Mouse (Mus musculus) frontal cortex, postnatal 14 days (tissue): ENCODE data around the gene Lin54.
A peak's percentile ranks its signal among the peaks of the same experiment; 100 is the strongest.

ENCODE experiments used
- DNase-seq, 2 experiments: peaks; one replicate each; pipeline ENCODE4 v3.0.0; 2022; ENCODE audit warnings: low spot score in 2 of 2

Lin54 gene

DNA sequence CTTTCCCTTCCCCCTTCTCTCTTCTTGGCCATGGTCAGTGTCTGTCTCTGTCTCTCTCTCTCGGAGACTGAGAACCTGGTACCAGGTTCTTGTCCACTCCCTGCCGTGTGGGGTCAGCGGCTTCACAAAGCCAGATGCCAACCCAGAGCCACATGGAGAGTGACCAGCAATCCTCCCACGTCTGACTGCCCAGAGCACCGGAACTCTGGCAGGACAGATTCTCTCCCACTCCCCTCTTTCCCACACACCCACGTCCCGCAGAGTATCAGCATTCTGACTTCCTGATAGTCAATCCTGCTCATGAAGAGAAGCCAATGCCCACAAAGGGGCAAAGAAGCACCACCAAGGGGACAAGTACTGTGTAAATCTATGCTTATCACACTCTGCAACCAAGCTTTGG is 76.8 kb downstream of the Lin54 start:
- no peak for DNase-seq

DNA sequence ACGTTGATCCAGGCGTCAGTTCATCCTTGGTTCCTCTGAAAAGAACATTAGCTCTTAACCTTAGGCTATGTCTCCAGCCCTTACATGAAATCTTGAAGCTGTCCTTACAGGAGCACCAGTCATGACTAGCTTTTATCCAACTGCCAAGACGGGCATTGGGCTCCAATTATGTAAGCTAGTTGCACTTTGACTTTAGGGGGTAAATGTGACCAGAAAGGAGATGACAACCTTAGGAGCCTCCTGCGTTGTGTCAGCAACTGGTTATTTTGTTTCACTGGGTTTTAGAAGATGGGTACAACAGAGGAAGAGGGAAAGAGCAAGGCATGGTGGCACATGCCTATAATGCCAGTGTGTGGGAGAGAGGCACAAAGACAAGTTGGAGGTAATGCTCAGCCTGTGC is 81.6 kb downstream of the Lin54 start:
- no peak for DNase-seq

DNA sequence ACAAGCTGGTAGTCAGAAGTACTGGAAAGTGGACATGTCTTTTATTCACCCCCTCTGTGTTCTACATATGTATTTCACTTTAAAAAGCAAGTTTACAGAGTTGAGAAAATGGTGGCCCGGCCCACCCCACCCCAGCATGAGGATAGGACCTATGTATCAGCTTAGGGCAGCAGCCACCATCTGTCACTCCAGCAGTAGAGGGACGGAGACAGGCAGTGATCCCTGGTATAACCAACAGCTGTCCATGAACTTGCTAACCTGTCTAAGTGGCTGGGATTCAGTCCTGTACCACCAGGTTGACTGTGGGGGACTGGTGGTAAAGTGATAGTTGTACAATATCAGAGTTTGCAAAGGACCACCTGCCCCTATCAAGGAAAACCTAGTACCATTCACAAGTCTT is 82.4 kb downstream of the Lin54 start:
- DNase-seq, result no peak

DNA sequence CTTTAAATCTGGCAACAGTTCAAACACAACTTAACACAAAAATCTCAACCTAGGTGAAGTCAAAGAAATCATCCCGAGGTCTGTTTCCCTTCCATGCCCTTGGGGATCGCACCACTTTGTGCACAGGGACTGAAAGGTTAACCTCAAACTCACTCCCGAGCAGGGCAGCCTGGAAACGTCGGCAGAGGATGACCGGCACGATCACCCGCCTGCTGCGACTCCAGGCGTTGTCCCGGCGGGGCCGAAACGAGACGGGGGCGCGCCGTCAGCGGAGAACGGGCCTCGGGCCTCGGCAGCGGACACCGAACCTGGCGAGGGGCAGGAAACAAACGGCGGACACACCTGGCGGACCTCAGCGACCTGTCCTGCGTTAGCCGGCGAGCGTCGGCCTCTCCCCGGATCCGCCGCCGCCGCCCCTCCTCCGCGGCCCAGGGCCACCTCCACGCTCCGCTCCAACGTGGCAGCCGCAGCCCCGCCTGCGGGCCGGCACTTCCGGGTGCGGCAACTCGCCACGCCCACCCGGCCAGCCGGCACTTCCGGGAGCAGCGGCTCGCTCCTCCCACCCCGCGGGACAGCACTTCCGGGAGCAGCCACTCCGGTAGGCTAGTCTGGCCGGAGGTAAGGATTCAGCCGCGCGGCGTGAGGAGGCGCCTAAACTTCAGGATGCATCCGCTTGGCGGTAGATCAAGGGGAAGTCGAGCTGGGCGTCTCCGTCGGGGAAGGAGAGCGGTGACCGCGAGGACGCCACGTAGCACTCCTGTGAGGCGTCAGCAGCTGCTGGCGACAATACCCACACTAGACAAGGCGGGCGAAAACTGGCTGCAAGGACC is 84.5 kb downstream of the Lin54 start, which contains the start of gene Sec31a:
TSS of gene Sec31a (minus strand) at position 474 of the 830 bp plus-strand sequence.
- DNase-seq, result peak; percentile 93 to 94

DNA sequence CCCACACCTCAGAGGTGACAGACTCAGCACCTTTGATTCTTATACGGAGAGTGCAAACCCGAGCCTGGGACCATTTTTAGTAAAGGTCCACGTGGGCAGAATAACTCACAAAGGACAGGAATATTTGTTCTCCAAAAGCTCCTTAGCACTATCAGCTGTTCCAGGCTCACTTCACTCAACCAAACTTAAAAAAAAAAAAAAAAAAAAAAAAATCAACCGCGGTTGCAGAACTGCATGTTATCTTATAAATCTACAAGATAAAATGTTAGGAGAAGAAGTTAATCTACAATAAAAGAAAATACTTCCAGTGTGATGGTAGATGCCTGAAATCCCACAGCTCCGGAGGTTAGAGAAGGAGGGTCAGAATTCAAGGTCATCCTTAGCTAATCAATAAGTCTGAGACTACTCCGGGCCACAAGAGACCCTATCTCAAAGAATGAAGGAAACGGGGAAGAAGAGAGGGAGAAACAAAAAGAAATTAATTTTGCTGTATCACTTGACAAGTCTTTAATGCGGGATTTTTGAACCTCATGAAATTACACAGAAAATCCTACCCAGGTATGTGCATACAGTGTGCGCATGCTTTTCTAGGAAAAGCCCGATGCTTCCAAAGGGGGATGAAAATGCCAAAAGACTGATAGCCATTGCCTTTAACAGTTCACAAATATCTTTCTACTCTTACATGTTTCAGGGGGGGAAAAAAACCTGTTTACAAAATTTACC is 85.8 kb downstream of the Lin54 start:
- DNase-seq, result no peak

DNA sequence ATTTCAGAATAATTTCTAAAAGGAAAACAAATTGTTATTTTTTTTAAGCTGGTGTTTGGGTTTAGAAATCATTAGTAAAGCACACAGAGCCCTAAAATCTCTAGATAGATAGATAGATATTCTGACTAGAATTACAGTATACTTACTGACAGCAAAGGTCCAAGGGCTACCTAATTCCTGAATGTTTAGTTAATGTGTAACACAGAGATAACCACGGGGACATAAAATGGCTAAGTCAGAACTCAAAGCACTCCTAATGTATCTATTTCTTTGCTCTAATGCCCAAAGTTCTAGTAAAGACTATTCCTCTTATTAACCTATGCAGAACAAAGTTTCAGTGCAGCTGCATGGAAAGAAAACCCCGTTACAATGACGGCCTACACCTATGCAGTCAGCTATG is 87.6 kb downstream of the Lin54 start:
- no peak for DNase-seq

DNA sequence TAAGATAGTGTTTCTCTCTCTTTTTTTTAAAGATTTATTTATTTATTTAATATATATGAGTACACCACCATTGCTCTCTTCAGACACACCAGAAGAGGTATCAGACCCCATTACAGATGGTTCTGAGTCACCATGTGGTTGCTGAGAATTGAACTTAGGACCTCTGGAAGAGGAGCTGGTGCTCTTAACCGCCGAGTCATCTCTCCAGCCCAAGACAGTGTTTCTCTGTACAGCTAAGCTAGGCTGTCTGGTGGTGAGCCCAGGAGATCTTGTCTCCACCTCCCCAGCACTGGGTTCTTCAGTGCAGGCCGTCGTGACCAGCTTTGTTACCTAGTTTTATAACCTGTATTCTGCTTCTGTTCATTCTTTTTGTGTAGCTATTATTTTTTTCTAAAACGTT is 90.2 kb downstream of the Lin54 start:
- no peak for DNase-seq

DNA sequence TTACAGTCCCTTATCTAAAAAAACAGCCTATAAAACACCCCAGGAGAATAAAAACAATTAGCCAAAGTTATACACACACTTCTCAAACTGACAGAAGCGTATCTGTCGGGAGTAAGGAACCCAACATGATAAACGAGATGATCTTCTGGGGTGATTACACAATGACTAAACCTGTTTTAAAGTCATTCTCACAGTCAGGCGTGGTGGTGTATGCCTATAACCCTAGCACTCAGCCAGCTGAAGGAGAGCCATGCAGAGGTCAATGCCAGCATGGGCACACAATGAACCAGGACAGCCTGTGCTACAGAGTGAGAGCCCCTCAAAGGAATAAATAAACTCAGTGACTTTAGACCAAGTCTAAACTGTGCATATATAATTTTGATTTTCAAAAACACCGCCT is 92.0 kb downstream of the Lin54 start:
- no peak for DNase-seq

DNA sequence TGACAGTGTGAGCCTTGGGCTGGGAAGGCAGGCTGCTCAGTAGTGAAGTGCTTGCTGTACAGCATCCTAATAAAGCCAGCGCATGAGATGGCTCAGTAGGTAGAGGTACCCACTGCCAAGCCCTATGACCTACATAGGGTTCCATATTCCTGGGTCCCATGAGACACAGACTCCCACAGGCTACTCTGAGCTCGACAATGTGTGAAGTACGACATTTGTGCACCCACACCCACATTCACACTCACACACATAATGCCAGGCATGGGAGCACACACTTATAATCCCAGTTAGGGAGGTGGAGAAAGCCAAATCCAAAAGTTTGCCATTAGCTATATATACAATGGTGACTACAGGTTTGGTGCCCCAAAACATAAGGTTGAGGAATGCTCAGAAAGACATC is 103.7 kb downstream of the Lin54 start:
- no peak for DNase-seq

DNA sequence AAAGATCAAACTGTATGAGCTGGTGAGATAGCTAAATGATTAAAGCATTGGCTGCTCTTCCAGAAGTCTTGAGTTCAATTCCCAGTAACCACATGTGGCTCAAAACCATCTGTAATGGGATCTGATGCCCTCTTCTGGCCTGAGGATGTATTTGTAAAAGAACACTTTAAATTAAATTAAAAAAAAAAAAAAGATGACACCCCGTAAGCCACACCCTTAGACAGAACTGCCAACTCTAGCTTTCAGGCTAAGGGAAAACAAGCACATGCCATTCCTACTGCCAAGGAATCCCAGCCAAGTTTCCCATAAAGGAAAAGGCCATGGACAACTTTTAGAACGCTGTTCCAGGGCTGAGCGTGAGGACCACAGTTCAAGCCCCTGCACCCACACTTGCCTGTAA is 106.8 kb downstream of the Lin54 start:
- no peak for DNase-seq

DNA sequence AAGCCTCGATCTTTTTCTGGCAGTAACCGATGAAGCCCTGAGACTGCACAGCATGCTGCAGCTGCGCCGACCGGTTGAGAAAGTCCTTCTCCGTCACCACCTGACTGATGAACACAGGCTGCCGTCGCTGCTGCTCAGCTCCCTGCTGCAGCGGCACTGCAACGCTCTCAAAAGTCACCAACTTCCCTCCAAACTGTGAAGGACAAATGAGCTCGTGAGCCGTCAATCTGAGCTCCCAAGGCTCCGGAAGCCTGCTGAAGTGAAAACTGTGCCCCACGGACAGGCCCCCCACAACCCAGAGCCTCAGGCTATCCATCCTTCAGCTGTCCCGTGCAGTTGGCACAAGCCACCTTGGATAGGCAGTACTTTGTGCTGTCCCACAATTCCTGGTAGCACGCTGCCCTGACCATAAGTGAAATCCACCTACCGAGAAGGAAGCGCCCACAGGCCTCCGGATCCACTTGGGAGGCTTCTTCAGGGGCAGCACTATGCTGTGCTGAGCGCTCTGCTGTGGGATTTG is 107.9 kb downstream of the Lin54 start:
- no peak for DNase-seq
